Mouse (Mus musculus) T-cell, adult 66 days (primary cell): Measurements from ENCODE around the gene Six2. TPM values are rescaled to one million over a fixed set of nuclear protein-coding genes. Genes with fewer than 3 reads are reported as not detected.

Source experiments
- total RNA-seq, 2 experiments: library from RNA; stranded (reverse); gene quantifications; 3 replicates in 1 of 2; 4 replicates in 1 of 2; pipeline ENCODE4 v1.2.4; 2023

Gene Six2
- total RNA-seq, result not detected

DNA sequence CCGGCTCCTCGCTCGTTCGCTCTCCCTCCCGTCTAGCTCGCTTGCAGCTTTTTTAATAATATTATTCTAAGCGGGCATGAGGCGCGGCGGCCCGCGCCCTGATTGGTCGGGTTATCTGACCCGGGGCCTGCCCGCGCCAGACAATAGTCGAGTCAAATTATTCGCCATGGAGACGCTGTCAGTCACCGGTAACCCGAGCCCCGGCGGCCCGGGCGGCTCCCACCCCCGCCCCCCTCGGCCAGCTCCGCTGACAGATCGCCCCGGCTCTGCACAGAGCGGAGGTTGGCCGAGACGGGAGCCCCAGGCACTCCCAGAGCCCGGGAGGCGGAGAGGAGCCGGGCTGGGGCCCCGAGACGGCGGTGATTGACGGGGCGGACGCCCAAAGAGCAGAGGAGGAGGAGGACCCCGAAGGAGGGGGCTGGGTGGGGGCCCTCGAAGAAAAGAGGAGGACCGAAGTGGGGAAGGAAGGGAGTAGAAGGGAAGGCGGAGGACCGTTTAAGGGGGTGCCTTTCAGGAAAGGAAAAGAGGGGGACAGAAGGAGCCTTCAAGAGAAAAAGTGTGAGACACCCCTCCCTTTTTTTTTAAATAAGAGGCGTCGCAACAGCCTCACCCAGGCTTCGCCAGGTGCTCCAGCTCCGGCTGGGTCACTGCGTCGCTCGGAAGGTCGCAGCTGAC lies at the start of gene Six2:
Gene Six2, minus strand, starts transcription at position 39 of the 675 bp plus-strand sequence.

Other genes starting within 250 kb of the Six2 start
- not detected for gene Six3, start 74.7 kb downstream of the Six2 start, total RNA-seq